Mouse (Mus musculus) intestine, postnatal 0 days (tissue): ENCODE measurements around the gene Map3k1. TPM values are rescaled to one million over a fixed set of nuclear protein-coding genes. Genes with fewer than 3 reads are reported as not detected.

Experiments used
- ATAC-seq: fragments of 200-750 bp; cut with Nextera tagmentation; 2 replicates; pipeline ENCODE4 v1.8.0; 2017; ENCODE audit warnings: mild to moderate bottlenecking, moderate TSS enrichment, moderate library complexity
- H3K27ac ChIP-seq: fragments of 300-500 bp; sonication (generic); 2 replicates; pipeline ENCODE4 v1.5.1; 2014; ENCODE audit warnings: mild to moderate bottlenecking, low read depth, low read length, moderate library complexity
- H3K27me3 ChIP-seq: fragments of 300-500 bp; sonication (generic); replicated peaks from 2 replicates; pipeline ENCODE4 v1.6.1; 2014; ENCODE audit warnings: low read length, mixed read lengths; ENCODE audit not compliant: control insufficient read depth, insufficient read depth
- H3K36me3 ChIP-seq: fragments of 300-500 bp; sonication (generic); 2 replicates; pipeline ENCODE4 v1.6.1; 2014; ENCODE audit warnings: mild to moderate bottlenecking, moderate library complexity; ENCODE audit not compliant: control insufficient read depth, insufficient read depth
- H3K4me1 ChIP-seq: fragments of 300-500 bp; sonication (generic); replicated peaks from 2 replicates; pipeline ENCODE4 v1.6.1; 2014; ENCODE audit warnings: antibody characterized with exemption, low read length, mixed read lengths; ENCODE audit not compliant: control insufficient read depth, insufficient read depth
- H3K4me2 ChIP-seq: fragments of 300-500 bp; sonication (generic); replicated peaks from 2 replicates; pipeline ENCODE4 v1.6.1; 2014; ENCODE audit warnings: low read depth, mild to moderate bottlenecking, moderate library complexity
- H3K4me3 ChIP-seq: fragments of 300-500 bp; sonication (generic); 2 replicates; pipeline ENCODE4 v1.5.1; 2014; ENCODE audit warnings: low read depth, low read length
- H3K9ac ChIP-seq: fragments of 300-500 bp; sonication (generic); 2 replicates; pipeline ENCODE4 v1.6.1; 2014; ENCODE audit warnings: mild to moderate bottlenecking, low read depth, low read length
- H3K9me3 ChIP-seq: fragments of 300-500 bp; sonication (generic); 2 replicates; pipeline ENCODE4 v1.6.1; 2016; ENCODE audit warnings: mixed run types; ENCODE audit not compliant: control insufficient read depth
- CTCF ChIP-seq: sonication (generic); IDR thresholded peaks from 2 replicates; pipeline ENCODE4 v1.5.1; 2016; ENCODE audit warnings: low read depth, mild to moderate bottlenecking, control low read depth, antibody characterized with exemption, moderate library complexity
- WGBS: fragments of 180-500 bp; shearing (Covaris S2); extraction: QIAGEN DNeasy Blood & Tissue Kit; methylation state at CpG from one replicate; pipeline ENCODE4 v1.1.7; 2014; 5-methylcytosine and 5-hydroxymethylcytosine counted together
- polyA plus RNA-seq: library from polyadenylated mRNA; unstranded; fragments of >200 nt; fragmentation: Nextera tagmentation; extraction: Ambion mirVana; gene quantifications from 2 replicates; pipeline ENCODE4 v1.2.1, GENCODE M21; 2015

Map3k1 gene
- polyA plus RNA-seq, 1 experiment from 2014 or later: 11.8 TPM

GRCm38 (mm10) chr13:111788882-111789281, 19.9 kb downstream of the Map3k1 start:
- Histone ChIP-seq H3K4me2 (peak overlapping the region; percentile 45), H3K9me3 (no peaks in the 10 kb centered on the region), H3K36me3 (no peaks in the 10 kb centered on the region), H3K4me3 (0 out of 2 replicates have a peak overlapping the region, but pooled peaks have one; percentile 4), H3K4me1 (peaks cover 21% of the 10 kb centered on the region), H3K27ac (no peak overlapping the region), H3K9ac (0 out of 2 replicates have a peak overlapping the region, but pooled peaks have one; percentile 17), H3K27me3 (no peaks in the 10 kb centered on the region)
- no peak for ATAC-seq
- WGBS: 59% methylated on average over 9 of the region's 9 CpGs
- no peak for TF ChIP-seq CTCF

GRCm38 (mm10) chr13:111787857-111788619, 20.8 kb downstream of the Map3k1 start:
- peaks cover 3% of the 10 kb centered on the region; the same call in 1 of the 2 replicates for H3K36me3 ChIP-seq
- H3K4me3 ChIP-seq: 0 out of 2 replicates have a peak overlapping the region, but pooled peaks have one; percentile 4
- H3K27ac ChIP-seq: no peak overlapping the region; the same call in 1 of the 2 replicates
- peaks cover 18% of the 10 kb centered on the region for H3K4me1 ChIP-seq
- peak overlapping the region; percentile 45 for H3K4me2 ChIP-seq
- no peaks in the 10 kb centered on the region for H3K27me3 ChIP-seq
- H3K9ac ChIP-seq: no peak overlapping the region
- peak; percentile 83 for TF ChIP-seq CTCF
- 24% methylated on average over 18 of the region's 18 CpGs for WGBS
- peak; percentile 58 for ATAC-seq
- no peaks in the 10 kb centered on the region for H3K9me3 ChIP-seq

- H3K27me3 ChIP-seq: no peaks in the 10 kb centered on the region
- TF ChIP-seq CTCF: no peak
- peaks cover 8% of the 10 kb centered on the region; the same call in 1 of the 2 replicates for H3K4me1 ChIP-seq
- no peak overlapping the region for H3K4me2 ChIP-seq
- H3K9ac ChIP-seq: no peak overlapping the region
- H3K4me3 ChIP-seq: no peak overlapping the region
- no peak overlapping the region for H3K27ac ChIP-seq
- ATAC-seq: no peak
- 93% methylated on average over 7 of the region's 7 CpGs for whole genome bisulfite sequencing
- H3K9me3 ChIP-seq: no peaks in the 10 kb centered on the region
- H3K36me3 ChIP-seq: peaks cover 6% of the 10 kb centered on the region; the same call in 1 of the 2 replicates
These were observed 22.2 kb downstream of the Map3k1 start for GRCm38 (mm10) chr13:111786584-111786983.

- H3K27ac ChIP-seq: no peak overlapping the region
- no peak for TF ChIP-seq CTCF
- no peak overlapping the region for H3K9ac ChIP-seq
- H3K4me3 ChIP-seq: no peak overlapping the region
- H3K4me1 ChIP-seq: no peaks in the 10 kb centered on the region
- peaks cover 10% of the 10 kb centered on the region; the same call in 1 of the 2 replicates for H3K36me3 ChIP-seq
- H3K27me3 ChIP-seq: no peaks in the 10 kb centered on the region
- H3K4me2 ChIP-seq: no peak overlapping the region
- no peak for ATAC-seq
- H3K9me3 ChIP-seq: no peaks in the 10 kb centered on the region
- 71% methylated on average over 8 of the region's 8 CpGs for WGBS
These were observed 25.3 kb downstream of the Map3k1 start for GRCm38 (mm10) chr13:111783451-111783850.

- no peaks in the 10 kb centered on the region for H3K9me3 ChIP-seq
- no peak overlapping the region for H3K4me2 ChIP-seq
- 58% methylated on average over 5 of the region's 5 CpGs for WGBS
- no peak overlapping the region for H3K9ac ChIP-seq
- no peaks in the 10 kb centered on the region for H3K27me3 ChIP-seq
- TF ChIP-seq CTCF: no peak
- no peak overlapping the region for H3K27ac ChIP-seq
- H3K4me1 ChIP-seq: no peaks in the 10 kb centered on the region
- H3K4me3 ChIP-seq: no peak overlapping the region
- peaks cover 25% of the 10 kb centered on the region; the same call in 1 of the 2 replicates for H3K36me3 ChIP-seq
- ATAC-seq: no peak
These were observed 29.3 kb downstream of the Map3k1 start for GRCm38 (mm10) chr13:111779471-111779870.

GRCm38 (mm10) chr13:111778606-111779005, 30.2 kb downstream of the Map3k1 start:
- TF ChIP-seq CTCF: no peak
- WGBS: 51% methylated on average over 6 of the region's 6 CpGs
- H3K36me3 ChIP-seq: peaks cover 31% of the 10 kb centered on the region; the same call in 1 of the 2 replicates

More at GRCm38 (mm10) chr13:111778606-111779005, 30.2 kb downstream of the Map3k1 start:
- no peak overlapping the region for H3K27ac ChIP-seq
- H3K4me3 ChIP-seq: no peak overlapping the region
- no peak overlapping the region for H3K9ac ChIP-seq
- H3K9me3 ChIP-seq: no peaks in the 10 kb centered on the region
- no peaks in the 10 kb centered on the region for H3K27me3 ChIP-seq
- no peaks in the 10 kb centered on the region for H3K4me1 ChIP-seq
- no peak for ATAC-seq
- no peak overlapping the region for H3K4me2 ChIP-seq
